Mouse (Mus musculus) forebrain, embryonic 10.5 days (tissue): ENCODE results near the gene Gm17651. TPM values are rescaled to one million over a fixed set of nuclear protein-coding genes. Genes with fewer than 3 reads are reported as not detected.

Experiments
- DNase-seq: peaks from one replicate; pipeline ENCODE4 v3.0.0-alpha.2; 2017; ENCODE audit warnings: low spot score; ENCODE audit errors: extremely low spot score
- H3K27ac ChIP-seq: fragments of 300-500 bp; sonication (generic); 2 replicates; pipeline ENCODE4 v1.5.1; 2016; ENCODE audit warnings: mild to moderate bottlenecking
- H3K27me3 ChIP-seq: fragments of 300-500 bp; sonication (generic); 2 replicates; pipeline ENCODE4 v1.6.1; 2016; ENCODE audit warnings: mild to moderate bottlenecking; ENCODE audit not compliant: poor library complexity, severe bottlenecking
- H3K36me3 ChIP-seq: fragments of 300-500 bp; sonication (generic); replicated peaks from 2 replicates; pipeline ENCODE4 v1.6.1; 2016; ENCODE audit warnings: mild to moderate bottlenecking, moderate library complexity
- H3K4me1 ChIP-seq: fragments of 300-500 bp; sonication (generic); 2 replicates; pipeline ENCODE4 v1.6.1; 2016
- H3K4me3 ChIP-seq: fragments of 300-500 bp; sonication (generic); 2 replicates; pipeline ENCODE4 v1.5.1; 2016; ENCODE audit warnings: mild to moderate bottlenecking, moderate library complexity
- H3K9me3 ChIP-seq: fragments of 300-500 bp; sonication (generic); 2 replicates; pipeline ENCODE4 v1.6.1; 2016; ENCODE audit warnings: mild to moderate bottlenecking, moderate library complexity
- WGBS: fragments of 180-500 bp; shearing (Covaris S2); methylation state at CpG from one replicate; pipeline ENCODE4 v1.1.7; 2016; 5-methylcytosine and 5-hydroxymethylcytosine counted together
- polyA plus RNA-seq: library from polyadenylated mRNA; unstranded; fragments of >200 nt; fragmentation: Nextera tagmentation; extraction: Ambion mirVana; gene quantifications from 2 replicates; pipeline ENCODE4 v1.2.1, GENCODE M21; 2016

Gm17651 gene
- polyA plus RNA-seq, 1 experiment from 2014 or later, result not detected

GRCm38 (mm10) chr3:97691443-97692017, 17.0 kb upstream of the Gm17651 start:
- no peak for DNase-seq
- H3K9me3 ChIP-seq, result no peaks in the 10 kb centered on the region
- H3K36me3 ChIP-seq, result no peaks in the 10 kb centered on the region
- H3K4me1 ChIP-seq, result peaks cover 17% of the 10 kb centered on the region
- H3K27ac ChIP-seq, result peak overlapping the region; percentile 56
- H3K27me3 ChIP-seq, result no peaks in the 10 kb centered on the region
- H3K4me3 ChIP-seq, result no peak overlapping the region
- 70% methylated on average over 12 of the region's 12 CpGs for WGBS

- Histone ChIP-seq H3K36me3 (no peaks in the 10 kb centered on the region), H3K4me1 (peaks cover 17% of the 10 kb centered on the region), H3K9me3 (no peaks in the 10 kb centered on the region), H3K27me3 (peaks cover 7% of the 10 kb centered on the region; the same call in 1 of the 2 replicates), H3K27ac (peak overlapping the region; percentile 56), H3K4me3 (no peak overlapping the region)
- DNase-seq, result no peak
- WGBS, result 63% methylated on average over 7 of the region's 7 CpGs
These were observed 16.1 kb upstream of the Gm17651 start for GRCm38 (mm10) chr3:97690590-97690989.

- DNase-seq, result no peak
- Histone ChIP-seq H3K36me3 (no peaks in the 10 kb centered on the region), H3K9me3 (no peaks in the 10 kb centered on the region), H3K27ac (no peak overlapping the region), H3K27me3 (peaks cover 20% of the 10 kb centered on the region), H3K4me3 (no peak overlapping the region), H3K4me1 (peaks cover 21% of the 10 kb centered on the region)
- 81% methylated on average over 2 of the region's 2 CpGs for WGBS
These were observed 14.8 kb upstream of the Gm17651 start for GRCm38 (mm10) chr3:97689289-97689688.

- Histone ChIP-seq H3K36me3 (no peaks in the 10 kb centered on the region), H3K27ac (no peak overlapping the region), H3K4me3 (no peak overlapping the region), H3K9me3 (no peaks in the 10 kb centered on the region), H3K27me3 (peaks cover 47% of the 10 kb centered on the region), H3K4me1 (peaks cover 37% of the 10 kb centered on the region)
- 87% methylated on average over 4 of the region's 4 CpGs for WGBS
- DNase-seq, result no peak
These were observed 12.1 kb upstream of the Gm17651 start for GRCm38 (mm10) chr3:97686372-97687117.

GRCm38 (mm10) chr3:97683560-97684195, 9.2 kb upstream of the Gm17651 start:
- H3K9me3 ChIP-seq, result no peaks in the 10 kb centered on the region
- no peaks in the 10 kb centered on the region for H3K36me3 ChIP-seq
- H3K4me1 ChIP-seq, result peaks cover 34% of the 10 kb centered on the region
- H3K27me3 ChIP-seq, result peaks cover 68% of the 10 kb centered on the region
- peak overlapping the region; percentile 33 for H3K4me3 ChIP-seq
- peak; percentile 40 for DNase-seq
- 5% methylated on average over 16 of the region's 16 CpGs for WGBS
- H3K27ac ChIP-seq, result no peak overlapping the region

- H3K4me3 ChIP-seq, result peak overlapping the region; percentile 55
- no peaks in the 10 kb centered on the region for H3K9me3 ChIP-seq
- H3K27ac ChIP-seq, result no peak overlapping the region
- DNase-seq, result no peak
- 23% methylated on average over 5 of the region's 5 CpGs for WGBS
- H3K36me3 ChIP-seq, result no peaks in the 10 kb centered on the region
- H3K4me1 ChIP-seq, result peaks cover 34% of the 10 kb centered on the region
- H3K27me3 ChIP-seq, result peaks cover 68% of the 10 kb centered on the region
These were observed 8.1 kb upstream of the Gm17651 start for GRCm38 (mm10) chr3:97682576-97682975.

- peaks cover 68% of the 10 kb centered on the region for H3K27me3 ChIP-seq
- peak overlapping the region; percentile 55 for H3K4me3 ChIP-seq
- peaks cover 34% of the 10 kb centered on the region for H3K4me1 ChIP-seq
- H3K9me3 ChIP-seq, result no peaks in the 10 kb centered on the region
- no peak overlapping the region for H3K27ac ChIP-seq
- DNase-seq, result no peak
- under 1% methylated on average over 11 of the region's 11 CpGs for WGBS
- H3K36me3 ChIP-seq, result no peaks in the 10 kb centered on the region
These were observed 7.6 kb upstream of the Gm17651 start for GRCm38 (mm10) chr3:97682159-97682502.

GRCm38 (mm10) chr3:97681321-97682158, 7.0 kb upstream of the Gm17651 start:
- 0 out of 2 replicates have a peak overlapping the region, but pooled peaks have one; percentile 8 for H3K27ac ChIP-seq
- H3K27me3 ChIP-seq, result peaks cover 68% of the 10 kb centered on the region
- no peaks in the 10 kb centered on the region for H3K9me3 ChIP-seq
- under 1% methylated on average over 33 of the region's 33 CpGs for WGBS
- peak; percentile 77 for DNase-seq
- H3K4me3 ChIP-seq, result peak overlapping the region; percentile 55
- H3K36me3 ChIP-seq, result no peaks in the 10 kb centered on the region
- H3K4me1 ChIP-seq, result peaks cover 34% of the 10 kb centered on the region

- WGBS, result 1% methylated on average over 28 of the region's 28 CpGs
- DNase-seq, result peak; percentile 78
- Histone ChIP-seq H3K36me3 (no peaks in the 10 kb centered on the region), H3K4me1 (peaks cover 34% of the 10 kb centered on the region), H3K9me3 (no peaks in the 10 kb centered on the region), H3K4me3 (peak overlapping the region; percentile 55), H3K27ac (peak overlapping the region; percentile 13; the same call in 1 of the 2 replicates), H3K27me3 (peaks cover 63% of the 10 kb centered on the region)
These were observed 6.3 kb upstream of the Gm17651 start for GRCm38 (mm10) chr3:97680631-97681320.

GRCm38 (mm10) chr3:97678416-97678815, 3.9 kb upstream of the Gm17651 start:
- Histone ChIP-seq H3K9me3 (no peaks in the 10 kb centered on the region), H3K27ac (no peak overlapping the region), H3K36me3 (no peaks in the 10 kb centered on the region), H3K4me1 (peaks cover 22% of the 10 kb centered on the region), H3K4me3 (no peak overlapping the region), H3K27me3 (peaks cover 39% of the 10 kb centered on the region)
- 92% methylated on average over 3 of the region's 3 CpGs for WGBS
- no peak for DNase-seq

GRCm38 (mm10) chr3:97676126-97676525, 1.6 kb upstream of the Gm17651 start:
- Histone ChIP-seq H3K27me3 (peaks cover 17% of the 10 kb centered on the region), H3K4me1 (peaks cover 6% of the 10 kb centered on the region), H3K9me3 (no peaks in the 10 kb centered on the region), H3K36me3 (peaks cover 13% of the 10 kb centered on the region), H3K4me3 (no peak overlapping the region), H3K27ac (no peak overlapping the region)
- DNase-seq, result no peak
- 96% methylated on average over 3 of the region's 3 CpGs for WGBS

GRCm38 (mm10) chr3:97667093-97667675, 7.3 kb downstream of the Gm17651 start:
- 86% methylated on average over 14 of the region's 14 CpGs for WGBS
- Histone ChIP-seq H3K4me3 (no peak overlapping the region), H3K27ac (no peak overlapping the region), H3K27me3 (no peaks in the 10 kb centered on the region), H3K36me3 (peaks cover 88% of the 10 kb centered on the region), H3K9me3 (no peaks in the 10 kb centered on the region), H3K4me1 (no peaks in the 10 kb centered on the region)
- DNase-seq, result no peak
